Mouse (Mus musculus): ENCODE results near the gene Gm28490.
"Not testable (repeated sequence)": the region's sequence is repeated elsewhere in the genome, so short reads cannot be mapped to it uniquely, and the experiment has no call there.

Gene Gm28490

GRCm38 (mm10) chrY:31634656-31635055, at the start of gene Gm28490:
TSS of gene Gm28490 (minus strand) at chrY:31634756.
- DNase-seq (ENCODE audit: low read depth, low spot score) = not testable (repeated sequence)

All from skeletal muscle tissue, adult 2 months (tissue).